Mouse (Mus musculus): ENCODE measurements around the gene Nfkb1. TPM values are rescaled to one million over a fixed set of nuclear protein-coding genes. Genes with fewer than 3 reads are reported as not detected.
A peak's percentile ranks its signal among the peaks of the same experiment; 100 is the strongest.

Gene Nfkb1
- polyA plus RNA-seq, 1 experiment from 2014 or later = 35.9 TPM

GRCm38 (mm10) chr3:135692999-135693398, 1.7 kb upstream of the Nfkb1 start:
- no peak for ATAC-seq
- no peaks in the 10 kb centered on the region for H3K36me3 ChIP-seq (ENCODE audit: insufficient read depth, low read length)
- no peaks in the 10 kb centered on the region for H3K9me3 ChIP-seq (ENCODE audit: low read length)
- H3K4me3 ChIP-seq (ENCODE audit: low read depth, low read length) = no peak overlapping the region
- H3K4me2 ChIP-seq (replicated peaks; ENCODE audit: low read depth, low read length) = no peak overlapping the region
- no peak for DNase-seq (ENCODE audit: low spot score)
- 50% methylated on average over 3 of the region's 3 CpGs for WGBS
- 0 out of 2 replicates have a peak, but pooled peaks cover 3% of the 10 kb centered on the region for H3K27me3 ChIP-seq (replicated peaks; ENCODE audit: insufficient read depth, low read length)
- no peak overlapping the region for H3K27ac ChIP-seq (ENCODE audit: low read length)
- TF ChIP-seq CTCF (IDR thresholded peaks at IDR 0.05) (no peak), EP300 (IDR thresholded peaks at IDR 0.05) (no peak)
- no peak overlapping the region for H3K9ac ChIP-seq (replicated peaks; ENCODE audit: low read depth)
- peaks cover 13% of the 10 kb centered on the region; the same call in 1 of the 2 replicates for H3K4me1 ChIP-seq (ENCODE audit: insufficient read depth, low read depth, low read length)

GRCm38 (mm10) chr3:135690568-135691190, 668 bp downstream of the Nfkb1 start:
- Histone ChIP-seq H3K36me3 (ENCODE audit: insufficient read depth, low read length) (no peaks in the 10 kb centered on the region), H3K27ac (ENCODE audit: low read length) (peak overlapping the region; percentile 98), H3K9ac (replicated peaks; ENCODE audit: low read depth) (peak overlapping the region; percentile 98), H3K9me3 (ENCODE audit: low read length) (no peaks in the 10 kb centered on the region), H3K4me3 (ENCODE audit: low read depth, low read length) (peak overlapping the region; percentile 88), H3K27me3 (replicated peaks; ENCODE audit: insufficient read depth, low read length) (no peaks in the 10 kb centered on the region), H3K4me2 (replicated peaks; ENCODE audit: low read depth, low read length) (peak overlapping the region; percentile 90), H3K4me1 (ENCODE audit: insufficient read depth, low read depth, low read length) (peaks cover 15% of the 10 kb centered on the region; the same call in 1 of the 2 replicates)
- TF ChIP-seq CTCF (IDR thresholded peaks at IDR 0.05) (no peak), EP300 (IDR thresholded peaks at IDR 0.05) (no peak)
- peak; percentile 69 for DNase-seq (ENCODE audit: low spot score)
- WGBS = 0% methylated on average over 35 of the region's 47 CpGs
- ATAC-seq = peak; percentile 69

- ATAC-seq (no peak), DNase-seq (ENCODE audit: low spot score) (no peak)
- H3K36me3 ChIP-seq (ENCODE audit: insufficient read depth, low read length) = no peaks in the 10 kb centered on the region
- peak overlapping the region; percentile 90 for H3K4me2 ChIP-seq (replicated peaks; ENCODE audit: low read depth, low read length)
- H3K27ac ChIP-seq (ENCODE audit: low read length) = peak overlapping the region; percentile 98
- H3K9me3 ChIP-seq (ENCODE audit: low read length) = no peaks in the 10 kb centered on the region
- no peaks in the 10 kb centered on the region for H3K27me3 ChIP-seq (replicated peaks; ENCODE audit: insufficient read depth, low read length)
- TF ChIP-seq CTCF (IDR thresholded peaks at IDR 0.05) = no peak
- no peak for TF ChIP-seq EP300 (IDR thresholded peaks at IDR 0.05)
- H3K9ac ChIP-seq (replicated peaks; ENCODE audit: low read depth) = peak overlapping the region; percentile 98
- H3K4me1 ChIP-seq (ENCODE audit: insufficient read depth, low read depth, low read length) = peaks cover 15% of the 10 kb centered on the region; the same call in 1 of the 2 replicates
- H3K4me3 ChIP-seq (ENCODE audit: low read depth, low read length) = peak overlapping the region; percentile 88
- 34% methylated on average over 10 of the region's 10 CpGs for WGBS
These were observed 1.4 kb downstream of the Nfkb1 start for GRCm38 (mm10) chr3:135689773-135690567.

- peak; percentile 13 for DNase-seq (ENCODE audit: low spot score)
These were observed 2.2 kb downstream of the Nfkb1 start for GRCm38 (mm10) chr3:135688970-135689772.

GRCm38 (mm10) chr3:135687965-135688364, 3.4 kb downstream of the Nfkb1 start:
- Histone ChIP-seq H3K4me3 (ENCODE audit: low read depth, low read length) (no peak overlapping the region), H3K9me3 (ENCODE audit: low read length) (no peaks in the 10 kb centered on the region), H3K4me2 (replicated peaks; ENCODE audit: low read depth, low read length) (no peak overlapping the region), H3K27me3 (replicated peaks; ENCODE audit: insufficient read depth, low read length) (no peaks in the 10 kb centered on the region), H3K36me3 (ENCODE audit: insufficient read depth, low read length) (no peaks in the 10 kb centered on the region), H3K9ac (replicated peaks; ENCODE audit: low read depth) (no peak overlapping the region), H3K27ac (ENCODE audit: low read length) (no peak overlapping the region), H3K4me1 (ENCODE audit: insufficient read depth, low read depth, low read length) (peaks cover 18% of the 10 kb centered on the region; the same call in 1 of the 2 replicates)
- WGBS = 70% methylated on average over 9 of the region's 9 CpGs
- ATAC-seq (no peak), DNase-seq (ENCODE audit: low spot score) (no peak)
- TF ChIP-seq EP300 (IDR thresholded peaks at IDR 0.05) (no peak), CTCF (IDR thresholded peaks at IDR 0.05) (no peak)

More at GRCm38 (mm10) chr3:135688970-135689772, 2.2 kb downstream of the Nfkb1 start:
- Histone ChIP-seq H3K4me2 (replicated peaks; ENCODE audit: low read depth, low read length) (peak overlapping the region; percentile 90), H3K36me3 (ENCODE audit: insufficient read depth, low read length) (no peaks in the 10 kb centered on the region), H3K27me3 (replicated peaks; ENCODE audit: insufficient read depth, low read length) (no peaks in the 10 kb centered on the region), H3K9me3 (ENCODE audit: low read length) (no peaks in the 10 kb centered on the region), H3K9ac (replicated peaks; ENCODE audit: low read depth) (no peak overlapping the region), H3K4me3 (ENCODE audit: low read depth, low read length) (peak overlapping the region; percentile 4; the same call in 1 of the 2 replicates), H3K27ac (ENCODE audit: low read length) (no peak overlapping the region), H3K4me1 (ENCODE audit: insufficient read depth, low read depth, low read length) (peaks cover 15% of the 10 kb centered on the region; the same call in 1 of the 2 replicates)
- WGBS = 49% methylated on average over 11 of the region's 11 CpGs
- no peak for ATAC-seq
- no peak for TF ChIP-seq CTCF (IDR thresholded peaks at IDR 0.05)

GRCm38 (mm10) chr3:135686419-135686818, 4.9 kb downstream of the Nfkb1 start:
- WGBS = 62% methylated on average over 5 of the region's 5 CpGs
- Histone ChIP-seq H3K4me2 (replicated peaks; ENCODE audit: low read depth, low read length) (no peak overlapping the region), H3K4me3 (ENCODE audit: low read depth, low read length) (no peak overlapping the region), H3K27ac (ENCODE audit: low read length) (no peak overlapping the region), H3K27me3 (replicated peaks; ENCODE audit: insufficient read depth, low read length) (no peaks in the 10 kb centered on the region), H3K4me1 (ENCODE audit: insufficient read depth, low read depth, low read length) (peaks cover 24% of the 10 kb centered on the region), H3K36me3 (ENCODE audit: insufficient read depth, low read length) (no peaks in the 10 kb centered on the region), H3K9me3 (ENCODE audit: low read length) (no peaks in the 10 kb centered on the region), H3K9ac (replicated peaks; ENCODE audit: low read depth) (no peak overlapping the region)
- DNase-seq (ENCODE audit: low spot score) (peak; percentile 6), ATAC-seq (no peak)
- TF ChIP-seq EP300 (IDR thresholded peaks at IDR 0.05) = no peak
- no peak for TF ChIP-seq CTCF (IDR thresholded peaks at IDR 0.05)
